Mouse (Mus musculus) cerebellum, postnatal 10 days (tissue): ENCODE data around the gene Lamtor3.
"Not testable (repeated sequence)": the region's sequence is repeated elsewhere in the genome, so short reads cannot be mapped to it uniquely, and the experiment has no call there.

Source experiments
- DNase-seq, 2 experiments: peaks; one replicate each; pipeline ENCODE4 v3.0.0; 2021; ENCODE audit warnings: mixed read lengths in 2 of 2

Gene Lamtor3

GRCm38 (mm10) chr3:137963508-137963907 is 45.2 kb downstream of the Lamtor3 start:
- DNase-seq, result no peak

GRCm38 (mm10) chr3:137964014-137964413 is 45.7 kb downstream of the Lamtor3 start:
- not testable (repeated sequence) for DNase-seq

GRCm38 (mm10) chr3:137968105-137968819 is 50.0 kb downstream of the Lamtor3 start:
- no peak for DNase-seq

- DNase-seq, result no peak
Observed at GRCm38 (mm10) chr3:137968820-137969486, 50.6 kb downstream of the Lamtor3 start.

- peak; percentile 37 to 67 for DNase-seq
Observed at GRCm38 (mm10) chr3:137969951-137970350, 51.6 kb downstream of the Lamtor3 start.

GRCm38 (mm10) chr3:137972224-137972623 is 53.9 kb downstream of the Lamtor3 start:
- no peak for DNase-seq

GRCm38 (mm10) chr3:137972989-137973388 is 54.7 kb downstream of the Lamtor3 start:
- DNase-seq, result no peak

- no peak for DNase-seq
Observed at GRCm38 (mm10) chr3:137974306-137974705, 56.0 kb downstream of the Lamtor3 start.

GRCm38 (mm10) chr3:137975435-137975834 is 57.1 kb downstream of the Lamtor3 start:
- no peak for DNase-seq

GRCm38 (mm10) chr3:137975856-137976423 is 57.6 kb downstream of the Lamtor3 start:
- DNase-seq, result no peak

- DNase-seq, result no peak
Observed at GRCm38 (mm10) chr3:137976943-137977628, 58.8 kb downstream of the Lamtor3 start.

- DNase-seq, result no peak
Observed at GRCm38 (mm10) chr3:137977629-137978041, 59.3 kb downstream of the Lamtor3 start.

- DNase-seq, result no peak
Observed at GRCm38 (mm10) chr3:137978233-137978632, 59.9 kb downstream of the Lamtor3 start.
